8 mouse cellular contexts compared by ENCODE assay signal in genomic region chr1:153559126-153559647, GRCm38 (mm10). TPM values are rescaled to one million over a fixed set of nuclear protein-coding genes. Genes with fewer than 3 reads are reported as not detected.
DNase-seq lines count a peak whose midpoint lies in the region; ATAC-seq and TF ChIP-seq lines count a peak whose summit lies in the region.

No protein-coding gene starts in this region.

- DNase-seq in ovary, adult 18-20 months (ENCODE audit: low spot score): peak; percentile 26
- no peak for DNase-seq in ovary, postnatal 10 days (ENCODE audit: low spot score)
- DNase-seq in c-Kit-positive CD71-negative TER-119-negative erythroid progenitor cells, embryonic 14.5 days (ENCODE audit: low read depth): peak; percentile 68
- peak; percentile 70 to 81 for DNase-seq in left cerebral cortex, postnatal 25 days (ENCODE audit: low spot score in 2 of 2)
- peak; percentile 84 for DNase-seq in naive thymus-derived CD4-positive, alpha-beta T cell, adult 2 months (ENCODE audit: low read depth)

- no peaks in the 10 kb centered on the region for H3K36me3 ChIP-seq in forebrain, embryonic 13.5 days (ENCODE audit: poor library complexity, severe bottlenecking)
- H3K36me3 ChIP-seq in intestine, embryonic 15.5 days: no peaks in the 10 kb centered on the region
- H3K36me3 ChIP-seq in testis, adult 2 months (ENCODE audit: control insufficient read depth, insufficient read depth, low read length): no peaks in the 10 kb centered on the region

- no peak overlapping the region for H3K9ac ChIP-seq in forebrain, embryonic 13.5 days
- no peak overlapping the region for H3K9ac ChIP-seq in intestine, embryonic 15.5 days

- 0 out of 2 replicates have a peak, but pooled peaks have one; percentile 43 for ATAC-seq in forebrain, embryonic 13.5 days
- ATAC-seq in intestine, embryonic 15.5 days: peak; percentile 45; the same call in 1 of the 2 replicates

- H3K4me3 ChIP-seq in forebrain, embryonic 13.5 days: no peak overlapping the region
- no peak overlapping the region for H3K4me3 ChIP-seq in intestine, embryonic 15.5 days (replicated peaks)
- H3K4me3 ChIP-seq in testis, adult 2 months (ENCODE audit: control insufficient read depth, low read depth, low read length): no peak overlapping the region

- no peak overlapping the region for H3K27ac ChIP-seq in forebrain, embryonic 13.5 days
- no peak overlapping the region for H3K27ac ChIP-seq in intestine, embryonic 15.5 days
- no peak overlapping the region for H3K27ac ChIP-seq in testis, adult 2 months (ENCODE audit: control insufficient read depth, insufficient read depth, low read depth, low read length)

- no peak for TF ChIP-seq POLR2A in testis, adult 2 months (IDR thresholded peaks at IDR 0.05; ENCODE audit: control insufficient read depth, low read depth, low read length)

- no peaks in the 10 kb centered on the region for H3K9me3 ChIP-seq in forebrain, embryonic 13.5 days (replicated peaks)
- H3K9me3 ChIP-seq in intestine, embryonic 15.5 days: no peaks in the 10 kb centered on the region

- WGBS in forebrain, embryonic 13.5 days: 23% methylated on average over 9 of the region's 9 CpGs
- WGBS in intestine, embryonic 15.5 days: 23% methylated on average over 9 of the region's 9 CpGs

- intact Hi-C loops in left cerebral cortex, postnatal 25 days (cut with DNase I): loop anchor here (5.0 kb wide), 3 partner anchors 103 to 623 kb away; no protein-coding TSS in a partner anchor

- no peak overlapping the region for H3K4me2 ChIP-seq in forebrain, embryonic 13.5 days
- H3K4me2 ChIP-seq in intestine, embryonic 15.5 days (replicated peaks): no peak overlapping the region

- no peaks in the 10 kb centered on the region for H3K27me3 ChIP-seq in forebrain, embryonic 13.5 days
- H3K27me3 ChIP-seq in intestine, embryonic 15.5 days (replicated peaks): no peaks in the 10 kb centered on the region
- no peaks in the 10 kb centered on the region for H3K27me3 ChIP-seq in testis, adult 2 months (ENCODE audit: control insufficient read depth, insufficient read depth, low read length)

- peaks cover 13% of the 10 kb centered on the region; the same call in 1 of the 2 replicates for H3K4me1 ChIP-seq in forebrain, embryonic 13.5 days
- 0 out of 2 replicates have a peak, but pooled peaks cover 4% of the 10 kb centered on the region for H3K4me1 ChIP-seq in intestine, embryonic 15.5 days (replicated peaks)
- H3K4me1 ChIP-seq in testis, adult 2 months (ENCODE audit: control insufficient read depth, insufficient read depth, low read length): no peaks in the 10 kb centered on the region; the same call in 1 of the 2 replicates

- TF ChIP-seq CTCF in testis, adult 2 months (IDR thresholded peaks at IDR 0.05; ENCODE audit: control insufficient read depth, insufficient read depth, insufficient replicate concordance, low read depth, low read length): peak; percentile 75; the same call in 1 of the 2 replicates

RNA-seq across cellular contexts. Expression of gene Npl, which starts 9.3 kb away (rescaled TPM):
- polyA plus RNA-seq in forebrain, embryonic 13.5 days (2015; fragmentation: Nextera tagmentation; extraction: Ambion mirVana): 6.6 and 7.8 TPM in 2 replicates
- polyA plus RNA-seq in intestine, embryonic 15.5 days (2015; fragmentation: Nextera tagmentation; extraction: Ambion mirVana): 78.8 and 84.8 TPM in 2 replicates
- total RNA-seq in left cerebral cortex, postnatal 25 days (2021): 1 to 10 TPM; 5.0 to 5.9 TPM
- 4.7 and 5.6 TPM in 2 replicates for polyA plus RNA-seq in testis, adult 2 months (2012; rRNA removed)
